Comparison of ENCODE assay signal across 10 mouse cellular contexts in the genomic region with DNA sequence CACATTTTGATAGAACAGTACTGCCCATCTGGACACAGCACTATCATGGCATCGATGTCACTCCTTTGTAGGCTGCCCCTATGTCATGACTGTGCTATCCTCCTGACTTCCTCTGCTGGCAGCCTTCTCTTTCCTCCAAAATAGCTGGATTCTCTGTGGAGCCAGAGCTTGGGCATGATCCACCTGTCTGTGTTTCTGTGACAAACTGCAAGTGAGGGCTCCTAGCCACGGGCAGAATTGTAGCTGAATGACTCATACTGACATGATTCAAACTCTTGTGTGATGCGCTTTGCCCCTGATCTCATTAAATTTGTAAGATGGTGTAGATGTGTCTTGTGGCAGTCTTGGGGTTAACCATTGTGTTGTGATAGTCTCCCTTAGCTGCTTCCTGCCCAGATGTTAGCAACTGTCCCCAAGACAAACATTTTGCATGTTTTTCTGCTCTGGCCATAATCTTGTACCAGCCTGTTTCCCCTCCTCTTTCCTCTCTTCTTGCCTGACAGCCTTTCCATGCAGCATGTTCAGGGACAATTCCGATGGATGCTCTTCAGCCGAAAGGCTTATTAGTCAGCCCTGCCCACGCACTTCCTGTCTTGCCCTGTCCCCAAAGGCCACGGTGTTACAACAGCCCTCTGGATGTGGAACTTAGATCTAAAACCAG.
DNase-seq lines count a peak whose midpoint lies in the region; ATAC-seq and TF ChIP-seq lines count a peak whose summit lies in the region.
"Had no signal": no experiment of that assay in that cellular context is flagged by ENCODE, and none has a peak within 500 bp of the region (broad histone marks: within the 10 kb centered on the region; RNA-seq: fewer than 3 reads in every experiment).

No protein-coding gene starts in this region.

- peak; percentile 30 for DNase-seq in cerebellum, adult 11 months
- no peak for DNase-seq in cerebellum, postnatal 10 days
- peak; percentile 45 for DNase-seq in cerebellum, adult 8-10 months
- DNase-seq in lung, postnatal 0 days (ENCODE audit: low spot score) = peak; percentile 52
- no peak for DNase-seq in spleen, postnatal 10 days (ENCODE audit: low spot score in 2 of 2)
- no peak for DNase-seq in kidney, adult 2 months
- DNase-seq: kidney, postnatal 36 days had no signal

- peak; percentile 83 for ATAC-seq in CD4-positive, CD25-positive, alpha-beta regulatory T cell, adult 4 months
- peak; percentile 70 for ATAC-seq in lung, postnatal 0 days
- ATAC-seq in midbrain, embryonic 16.5 days = no peak
- ATAC-seq: midbrain, embryonic 13.5 days had no signal

- H3K4me3 ChIP-seq in lung, postnatal 0 days (ENCODE audit: low read depth, low read length) = no peak overlapping the region
- no peak overlapping the region for H3K4me3 ChIP-seq in midbrain, embryonic 16.5 days (ENCODE audit: low read depth, low read length)
- H3K4me3 ChIP-seq in kidney, adult 2 months (ENCODE audit: insufficient read depth, low read depth, low read length) = no peak overlapping the region
- H3K4me3 ChIP-seq: midbrain, embryonic 13.5 days had no signal

- H3K27ac ChIP-seq in lung, postnatal 0 days (ENCODE audit: low read length) = no peak overlapping the region
- no peak overlapping the region for H3K27ac ChIP-seq in midbrain, embryonic 16.5 days (ENCODE audit: low read length)
- no peak overlapping the region for H3K27ac ChIP-seq in kidney, adult 2 months (ENCODE audit: insufficient read depth, low read depth, low read length)
- H3K27ac ChIP-seq: midbrain, embryonic 13.5 days had no signal

- H3K9me3 ChIP-seq in lung, postnatal 0 days (ENCODE audit: low read length) = no peaks in the 10 kb centered on the region
- H3K9me3 ChIP-seq in midbrain, embryonic 16.5 days (replicated peaks; ENCODE audit: control insufficient read depth, low read length, poor library complexity, severe bottlenecking) = no peaks in the 10 kb centered on the region
- H3K9me3 ChIP-seq: midbrain, embryonic 13.5 days had no signal

- no peak for TF ChIP-seq CTCF in lung, postnatal 0 days (IDR thresholded peaks at IDR 0.05)
- no peak for TF ChIP-seq CTCF in kidney, adult 2 months (conservative IDR thresholded peaks at IDR 0.05; ENCODE audit: insufficient read depth, insufficient read length, low read depth, low read length)

- no peak for TF ChIP-seq POLR2A in kidney, adult 2 months (IDR thresholded peaks at IDR 0.05; ENCODE audit: low read depth, low read length)

- no peak overlapping the region for H3K9ac ChIP-seq in lung, postnatal 0 days (replicated peaks; ENCODE audit: low read depth)
- no peak overlapping the region for H3K9ac ChIP-seq in midbrain, embryonic 16.5 days (ENCODE audit: low read depth, low read length)
- H3K9ac ChIP-seq: midbrain, embryonic 13.5 days had no signal

- WGBS in lung, postnatal 0 days = 53% methylated on average over 7 of the region's 7 CpGs
- 79% methylated on average over 7 of the region's 7 CpGs for WGBS in midbrain, embryonic 16.5 days
- 44% methylated on average over 7 of the region's 7 CpGs for WGBS in kidney, adult 2 months

- TF ChIP-seq EP300 in lung, postnatal 0 days (IDR thresholded peaks at IDR 0.05) = 0 out of 2 replicates have a peak, but pooled peaks have one; percentile 9

- H3K27me3 ChIP-seq in lung, postnatal 0 days (replicated peaks; ENCODE audit: insufficient read depth, low read length) = no peaks in the 10 kb centered on the region
- no peaks in the 10 kb centered on the region for H3K27me3 ChIP-seq in midbrain, embryonic 16.5 days (ENCODE audit: control insufficient read depth, insufficient read depth, low read depth, low read length)
- H3K27me3 ChIP-seq in kidney, adult 2 months (replicated peaks; ENCODE audit: control insufficient read depth, insufficient read depth, low read length) = no peaks in the 10 kb centered on the region
- H3K27me3 ChIP-seq: midbrain, embryonic 13.5 days had no signal

- no peaks in the 10 kb centered on the region for H3K36me3 ChIP-seq in lung, postnatal 0 days (ENCODE audit: insufficient read depth, low read length)
- no peaks in the 10 kb centered on the region for H3K36me3 ChIP-seq in midbrain, embryonic 16.5 days (ENCODE audit: control insufficient read depth, insufficient read depth, low read length)
- H3K36me3 ChIP-seq in kidney, adult 2 months (ENCODE audit: control insufficient read depth, insufficient read depth, low read length) = no peaks in the 10 kb centered on the region
- H3K36me3 ChIP-seq: midbrain, embryonic 13.5 days had no signal

- no peaks in the 10 kb centered on the region; the same call in 1 of the 2 replicates for H3K4me1 ChIP-seq in lung, postnatal 0 days (ENCODE audit: insufficient read depth, low read depth, low read length)
- peaks cover 12% of the 10 kb centered on the region for H3K4me1 ChIP-seq in midbrain, embryonic 16.5 days (ENCODE audit: control insufficient read depth, insufficient read depth, low read length)
- H3K4me1 ChIP-seq in kidney, adult 2 months (ENCODE audit: control insufficient read depth, insufficient read depth, low read length) = no peaks in the 10 kb centered on the region

- H3K4me2 ChIP-seq in lung, postnatal 0 days (replicated peaks; ENCODE audit: low read depth, low read length) = no peak overlapping the region
- H3K4me2 ChIP-seq in midbrain, embryonic 16.5 days (ENCODE audit: low read length) = no peak overlapping the region
- H3K4me2 ChIP-seq: midbrain, embryonic 13.5 days had no signal

Comparison
In these comparisons a context has a peak if more than half of its experiments do, and no peak if none do; other contexts are left out.
1. DNase-seq: peak in cerebellum, adult 11 months (single experiment), cerebellum, adult 8-10 months (single experiment) and lung, postnatal 0 days (single experiment); none in cerebellum, postnatal 10 days (0 of 2), spleen, postnatal 10 days (0 of 2) and kidney, adult 2 months (single experiment).